Comparison of ENCODE assay signal across 20 mouse cellular contexts in the genomic region with DNA sequence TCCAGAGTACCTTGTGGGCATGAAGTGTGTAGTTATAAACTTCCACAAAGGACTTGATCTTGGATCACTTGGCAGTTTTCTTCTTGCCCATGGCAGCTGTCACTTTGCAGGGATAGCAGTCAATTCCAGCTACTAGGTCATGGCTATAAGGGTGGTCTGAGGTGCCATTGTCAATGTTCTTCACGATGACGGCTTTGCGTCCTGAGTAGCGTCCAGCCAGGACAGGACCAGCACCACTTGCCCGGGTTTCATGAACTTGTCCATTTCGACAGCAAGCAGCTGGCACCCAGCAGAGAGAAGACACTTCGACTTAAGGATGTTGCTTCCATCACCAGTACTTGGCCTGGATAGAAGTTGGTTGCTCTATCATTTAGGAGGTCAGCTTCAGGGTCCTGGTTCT.
"Had no signal": no experiment of that assay in that cellular context is flagged by ENCODE, and none has a peak within 500 bp of the region (broad histone marks: within the 10 kb centered on the region; RNA-seq: fewer than 3 reads in every experiment).

No protein-coding gene starts in this region.

- H3K27me3 ChIP-seq: limb, embryonic 13.5 days; liver, embryonic 12.5 days; liver, embryonic 15.5 days; lung, embryonic 15.5 days; megakaryocyte, embryonic 14.5 days; midbrain, embryonic 12.5 days; midbrain, embryonic 15.5 days; neural tube, embryonic 13.5 days had no signal

- ATAC-seq: liver, embryonic 12.5 days; midbrain, embryonic 15.5 days had no signal

- H3K9ac ChIP-seq: limb, embryonic 13.5 days; liver, embryonic 12.5 days; liver, embryonic 15.5 days; lung, embryonic 15.5 days; midbrain, embryonic 12.5 days; midbrain, embryonic 15.5 days; neural tube, embryonic 13.5 days had no signal

- H3K9me3 ChIP-seq: limb, embryonic 10.5 days; limb, embryonic 13.5 days; liver, embryonic 12.5 days; liver, embryonic 15.5 days; lung, embryonic 15.5 days; megakaryocyte, embryonic 14.5 days; midbrain, embryonic 12.5 days; midbrain, embryonic 15.5 days; neural tube, embryonic 13.5 days had no signal

- H3K36me3 ChIP-seq: midbrain, embryonic 15.5 days had no signal

- H3K4me2 ChIP-seq: limb, embryonic 13.5 days; liver, embryonic 12.5 days; liver, embryonic 15.5 days; lung, embryonic 15.5 days; midbrain, embryonic 12.5 days; midbrain, embryonic 15.5 days; neural tube, embryonic 13.5 days had no signal

- H3K27ac ChIP-seq: kidney, postnatal 0 days; layer of hippocampus, adult 2 months; limb, embryonic 10.5 days; limb, embryonic 13.5 days; liver, embryonic 12.5 days; liver, embryonic 15.5 days; lung, embryonic 15.5 days; midbrain, embryonic 12.5 days; midbrain, embryonic 15.5 days; neural tube, embryonic 13.5 days had no signal

- H3K4me3 ChIP-seq: layer of hippocampus, adult 2 months; limb, embryonic 10.5 days; limb, embryonic 13.5 days; liver, embryonic 12.5 days; liver, embryonic 15.5 days; lung, embryonic 15.5 days; megakaryocyte, embryonic 14.5 days; midbrain, embryonic 12.5 days; midbrain, embryonic 15.5 days; neural tube, embryonic 13.5 days had no signal

- DNase-seq: kidney, postnatal 25 days; layer of hippocampus, adult 9-11 months; liver; lung, adult 18-20 months; lung, postnatal 10 days; lung, postnatal 36 days; thymus, adult 18-20 months; thymus, postnatal 14 days; thymus, postnatal 4 days had no signal

- H3K4me1 ChIP-seq: limb, embryonic 10.5 days; limb, embryonic 13.5 days; liver, embryonic 12.5 days; liver, embryonic 15.5 days; lung, embryonic 15.5 days; midbrain, embryonic 12.5 days; midbrain, embryonic 15.5 days; neural tube, embryonic 13.5 days had no signal
